Mouse (Mus musculus) forebrain, postnatal 0 days (tissue): Measurements from ENCODE around the gene Trim9. TPM values are rescaled to one million over a fixed set of nuclear protein-coding genes. Genes with fewer than 3 reads are reported as not detected.

Experiments
- ATAC-seq: fragments of 200-750 bp; cut with Nextera tagmentation; 2 replicates; pipeline ENCODE4 v1.8.0; 2017; ENCODE audit warnings: mild to moderate bottlenecking, moderate library complexity
- DNase-seq: peaks from one replicate; pipeline ENCODE4 v3.0.0-alpha.2; 2015
- H3K27ac ChIP-seq: fragments of 300-500 bp; sonication (generic); 2 replicates; pipeline ENCODE4 v1.5.1; 2014; ENCODE audit warnings: low read depth, mild to moderate bottlenecking, antibody characterized with exemption, low read length, moderate library complexity, mixed read lengths
- H3K27me3 ChIP-seq: fragments of 300-500 bp; sonication (generic); 2 replicates; pipeline ENCODE4 v1.6.1; 2014; ENCODE audit warnings: mild to moderate bottlenecking, low read length, mixed read lengths; ENCODE audit not compliant: insufficient read depth
- H3K36me3 ChIP-seq: fragments of 300-500 bp; sonication (generic); 2 replicates; pipeline ENCODE4 v1.6.1; 2014; ENCODE audit warnings: mild to moderate bottlenecking, moderate library complexity; ENCODE audit not compliant: insufficient read depth
- H3K4me1 ChIP-seq: fragments of 300-500 bp; sonication (generic); 2 replicates; pipeline ENCODE4 v1.6.1; 2014; ENCODE audit warnings: antibody characterized with exemption; ENCODE audit not compliant: insufficient read depth
- H3K4me2 ChIP-seq: fragments of 300-500 bp; sonication (generic); 2 replicates; pipeline ENCODE4 v1.6.1; 2014; ENCODE audit warnings: low read depth, mild to moderate bottlenecking, moderate library complexity
- H3K4me3 ChIP-seq: fragments of 300-500 bp; sonication (generic); 2 replicates; pipeline ENCODE4 v1.5.1; 2014; ENCODE audit warnings: low read depth, low read length, mixed read lengths
- H3K9ac ChIP-seq: fragments of 300-500 bp; sonication (generic); 2 replicates; pipeline ENCODE4 v1.6.1; 2014; ENCODE audit warnings: mild to moderate bottlenecking
- H3K9me3 ChIP-seq: fragments of 300-500 bp; sonication (generic); 2 replicates; pipeline ENCODE4 v1.6.1; 2016; ENCODE audit warnings: low read length
- CTCF ChIP-seq: sonication (generic); IDR thresholded peaks from 2 replicates; pipeline ENCODE4 v1.5.1; 2016; ENCODE audit warnings: antibody characterized with exemption, control low read depth, low read depth
- WGBS: fragments of 180-500 bp; shearing (Covaris S2); extraction: QIAGEN DNeasy Blood & Tissue Kit; methylation state at CpG from one replicate; pipeline ENCODE4 v1.1.7; 2014; 5-methylcytosine and 5-hydroxymethylcytosine counted together
- polyA plus RNA-seq: library from polyadenylated mRNA; unstranded; fragments of >200 nt; fragmentation: Nextera tagmentation; extraction: Ambion mirVana; gene quantifications from 2 replicates; pipeline ENCODE4 v1.2.1, GENCODE M21; 2015
- total RNA-seq: library from RNA; depleted of rRNA; stranded (reverse); fragments of >200 nt; gene quantifications from 2 replicates; pipeline ENCODE4 v1.2.3, GENCODE M21; 2014

Gene Trim9
- total and polyA plus RNA-seq, 2 experiments from 2014 or later: 96.8 to 135 TPM

- WGBS: 50% methylated on average over 5 of the region's 5 CpGs
- ATAC-seq (no peak), DNase-seq (no peak)
- H3K9me3 ChIP-seq: no peaks in the 10 kb centered on the region
- H3K4me3 ChIP-seq: no peak overlapping the region
- no peaks in the 10 kb centered on the region for H3K27me3 ChIP-seq
- H3K36me3 ChIP-seq: no peaks in the 10 kb centered on the region
- H3K27ac ChIP-seq: peak overlapping the region; percentile 73; the same call in 1 of the 2 replicates
- H3K4me1 ChIP-seq: peaks cover 23% of the 10 kb centered on the region
- no peak for TF ChIP-seq CTCF
- H3K9ac ChIP-seq: no peak overlapping the region
- H3K4me2 ChIP-seq: no peak overlapping the region
These were observed 45.2 kb downstream of the Trim9 start for GRCm38 (mm10) chr12:70302022-70302720.

DNA sequence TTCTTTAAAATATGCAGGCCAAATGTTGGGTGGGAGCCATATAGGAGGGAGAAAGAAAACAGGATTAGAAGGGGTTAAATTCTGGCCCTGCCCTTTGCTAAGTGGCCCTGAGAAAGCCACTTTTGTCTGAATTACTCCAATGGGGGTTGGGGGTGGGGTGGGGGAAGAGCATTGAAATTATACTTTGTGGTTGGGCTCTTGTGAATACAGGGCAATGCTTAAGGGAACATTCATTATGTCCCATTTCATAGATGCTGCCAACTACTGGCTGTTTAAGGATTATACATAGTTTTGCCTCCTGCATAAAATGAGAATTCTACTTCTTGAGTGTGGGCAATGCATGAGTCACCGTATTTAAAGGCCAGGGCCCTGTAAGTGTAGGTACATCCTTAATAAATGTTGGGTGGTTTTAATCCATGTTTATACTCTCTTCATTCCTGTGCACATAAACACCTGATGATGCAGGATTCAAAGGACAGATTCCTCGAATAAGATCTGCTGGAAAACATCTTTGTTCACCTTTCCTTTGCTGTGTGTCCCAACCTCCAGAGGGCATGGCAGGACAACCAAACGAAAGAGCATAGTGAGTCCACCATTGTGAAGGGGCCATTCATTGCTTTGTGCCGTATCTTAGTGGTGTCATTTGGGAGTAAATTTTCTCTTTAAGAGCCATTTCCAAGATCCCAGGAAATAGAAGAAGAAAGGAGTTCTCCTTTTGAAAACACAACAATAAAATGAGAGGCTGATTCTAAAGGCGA lies 53.3 kb downstream of the Trim9 start:
- DNase-seq (peak; percentile 24), ATAC-seq (peak; percentile 55)
- Histone ChIP-seq H3K9me3 (no peaks in the 10 kb centered on the region), H3K4me2 (no peak overlapping the region), H3K27me3 (no peaks in the 10 kb centered on the region), H3K9ac (no peak overlapping the region), H3K36me3 (0 out of 2 replicates have a peak, but pooled peaks cover 4% of the 10 kb centered on the region), H3K4me3 (no peak overlapping the region), H3K4me1 (0 out of 2 replicates have a peak, but pooled peaks cover 9% of the 10 kb centered on the region), H3K27ac (peak overlapping the region; percentile 30; the same call in 1 of the 2 replicates)
- 38% methylated on average over 5 of the region's 5 CpGs for WGBS
- TF ChIP-seq CTCF: peak; percentile 40; the same call in 1 of the 2 replicates

- peak; percentile 72 for ATAC-seq
These were observed 54.1 kb downstream of the Trim9 start for GRCm38 (mm10) chr12:70293165-70293926.

DNA sequence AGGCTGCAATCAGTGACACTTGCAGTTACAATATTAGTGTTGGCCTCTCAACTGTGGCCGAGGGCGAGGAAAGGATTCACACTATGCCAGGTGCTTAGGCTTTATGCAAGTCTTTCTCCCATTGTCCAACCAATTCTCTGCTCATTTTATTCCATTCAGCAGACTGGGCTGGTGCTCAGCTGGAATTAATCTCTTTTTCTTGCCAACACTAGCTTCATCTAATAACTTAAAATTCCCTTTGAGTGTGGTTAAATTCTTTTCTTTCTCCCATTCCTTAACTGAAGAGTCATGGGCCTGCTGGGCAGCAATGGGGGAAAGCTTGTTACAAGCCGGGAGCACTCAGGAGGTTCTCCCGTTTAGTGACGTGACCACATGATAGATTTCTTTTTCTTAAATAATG lies 61.9 kb downstream of the Trim9 start:
- H3K4me2 ChIP-seq: no peak overlapping the region
- no peaks in the 10 kb centered on the region for H3K27me3 ChIP-seq
- H3K4me1 ChIP-seq: peaks cover 5% of the 10 kb centered on the region; the same call in 1 of the 2 replicates
- DNase-seq: no peak
- no peak overlapping the region for H3K4me3 ChIP-seq
- peaks cover 19% of the 10 kb centered on the region; the same call in 1 of the 2 replicates for H3K36me3 ChIP-seq
- TF ChIP-seq CTCF: no peak
- no peak overlapping the region for H3K9ac ChIP-seq
- no peak for ATAC-seq
- H3K27ac ChIP-seq: no peak overlapping the region
- WGBS: 28% methylated on average over 5 of the region's 5 CpGs
- H3K9me3 ChIP-seq: no peaks in the 10 kb centered on the region

More at GRCm38 (mm10) chr12:70293165-70293926, 54.1 kb downstream of the Trim9 start:
- peak; percentile 31 for DNase-seq
- no peak overlapping the region for H3K4me2 ChIP-seq
- no peaks in the 10 kb centered on the region for H3K9me3 ChIP-seq
- H3K4me1 ChIP-seq: 0 out of 2 replicates have a peak, but pooled peaks cover 9% of the 10 kb centered on the region
- TF ChIP-seq CTCF: no peak
- H3K4me3 ChIP-seq: no peak overlapping the region
- no peaks in the 10 kb centered on the region for H3K27me3 ChIP-seq
- 71% methylated on average over 10 of the region's 10 CpGs for WGBS
- peak overlapping the region; percentile 1; the same call in 1 of the 2 replicates for H3K27ac ChIP-seq
- no peak overlapping the region for H3K9ac ChIP-seq
- 0 out of 2 replicates have a peak, but pooled peaks cover 10% of the 10 kb centered on the region for H3K36me3 ChIP-seq

DNA sequence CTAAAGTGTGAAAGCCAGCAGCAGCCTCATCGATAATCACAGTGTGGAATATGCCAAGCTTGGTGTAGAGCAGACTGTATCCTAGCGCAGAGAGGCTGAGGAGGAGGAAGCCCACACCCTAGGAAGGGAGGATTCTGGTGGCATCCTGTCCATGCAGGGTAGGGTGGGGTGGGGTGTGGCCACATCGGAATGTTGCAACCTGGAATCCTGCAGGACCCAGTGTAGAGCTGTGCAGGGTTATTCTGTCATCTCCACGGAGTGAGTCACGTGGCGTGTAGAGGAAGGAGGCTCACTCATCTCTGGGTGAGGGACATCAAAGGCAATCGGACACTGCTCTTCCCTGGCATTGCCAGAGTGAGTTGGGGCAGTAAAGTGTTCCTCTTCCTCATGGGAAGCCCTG lies 62.4 kb downstream of the Trim9 start:
- peaks cover 24% of the 10 kb centered on the region; the same call in 1 of the 2 replicates for H3K36me3 ChIP-seq
- no peak overlapping the region for H3K9ac ChIP-seq
- peaks cover 5% of the 10 kb centered on the region; the same call in 1 of the 2 replicates for H3K4me1 ChIP-seq
- no peak for TF ChIP-seq CTCF
- WGBS: 86% methylated on average over 7 of the region's 7 CpGs
- no peaks in the 10 kb centered on the region for H3K27me3 ChIP-seq
- H3K9me3 ChIP-seq: no peaks in the 10 kb centered on the region
- no peak overlapping the region for H3K4me3 ChIP-seq
- no peak for ATAC-seq
- H3K4me2 ChIP-seq: no peak overlapping the region
- no peak overlapping the region for H3K27ac ChIP-seq
- no peak for DNase-seq

- Histone ChIP-seq H3K27ac (0 out of 2 replicates have a peak overlapping the region, but pooled peaks have one; percentile 10), H3K4me3 (no peak overlapping the region), H3K36me3 (peaks cover 22% of the 10 kb centered on the region; the same call in 1 of the 2 replicates), H3K9ac (no peak overlapping the region), H3K9me3 (no peaks in the 10 kb centered on the region), H3K4me1 (peaks cover 5% of the 10 kb centered on the region; the same call in 1 of the 2 replicates), H3K4me2 (no peak overlapping the region), H3K27me3 (no peaks in the 10 kb centered on the region)
- 73% methylated on average over 10 of the region's 10 CpGs for WGBS
- DNase-seq (peak; percentile 47), ATAC-seq (peak; percentile 79)
- no peak for TF ChIP-seq CTCF
These were observed 64.2 kb downstream of the Trim9 start for GRCm38 (mm10) chr12:70283116-70283731.
